Mouse (Mus musculus) gastrocnemius, postnatal 4 days (tissue): Measurements from ENCODE around the gene Xntrpc. TPM values are rescaled to one million over a fixed set of nuclear protein-coding genes. Genes with fewer than 3 reads are reported as not detected.

ENCODE experiments used
- DNase-seq, 2 experiments: peaks; one replicate each; pipeline ENCODE4 v3.0.0; 2021 to 2022; ENCODE audit warnings: low spot score in 2 of 2, mixed read lengths in 2 of 2
- total RNA-seq, 2 experiments: library from RNA; stranded (reverse); gene quantifications; 2 replicates each; pipeline ENCODE4 v1.2.3; 2021

Gene Xntrpc
- total RNA-seq, 2 experiments from 2014 or later, result 1.4 to 2.6 TPM

DNA sequence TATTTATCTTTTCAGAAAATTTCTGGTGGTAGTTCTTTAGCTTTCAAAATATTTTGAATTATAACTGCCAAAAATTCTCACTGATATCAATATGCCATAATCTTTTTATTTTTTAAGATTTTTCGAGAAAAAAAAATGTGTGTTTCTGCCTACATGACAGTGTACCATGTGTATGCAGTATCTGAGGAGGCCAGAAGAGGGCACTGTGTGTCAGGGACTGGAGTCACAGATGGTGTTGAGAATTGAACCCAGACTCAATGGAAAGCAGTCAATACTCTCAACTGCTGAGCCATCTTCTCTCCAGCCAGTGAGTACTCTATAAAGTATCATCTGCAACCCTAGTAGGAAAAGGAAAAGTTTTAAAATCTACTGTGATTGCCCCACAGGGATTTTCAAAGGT is 72.0 kb downstream of the Xntrpc start:
- no peak for DNase-seq

DNA sequence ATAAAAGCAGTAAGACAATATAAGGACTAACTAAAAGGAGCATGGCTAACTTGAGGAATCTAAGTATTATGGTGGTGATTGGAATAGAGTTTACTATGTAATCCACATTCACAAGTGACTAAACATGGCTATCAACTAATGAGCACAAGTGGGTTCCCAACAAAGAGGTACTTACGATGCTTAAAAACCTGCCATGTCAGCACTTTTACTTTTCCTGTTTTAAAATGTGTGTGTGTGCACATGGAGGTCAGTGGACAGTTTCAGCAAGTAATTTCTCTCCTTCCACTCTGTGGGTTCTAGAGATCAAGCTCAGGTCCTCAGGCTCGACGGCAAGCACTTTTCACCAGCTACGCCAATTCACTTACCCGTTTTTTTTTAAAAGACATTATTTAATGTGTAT is 72.4 kb downstream of the Xntrpc start:
- DNase-seq, result no peak

Other genes starting within 250 kb of the Xntrpc start
- under 1 TPM; 0.26 to 0.27 TPM for gene Phox2a, start 247.4 kb upstream of the Xntrpc start, total RNA-seq
- gene Inppl1, start 227.5 kb upstream of the Xntrpc start, total RNA-seq, result 100 to 1,000 TPM in 1 of 2 experiments, 10 to 100 TPM in 1; 95.1 to 101 TPM
- 1 to 10 TPM; 6.4 to 9.1 TPM for gene Folr2, start 208.5 kb upstream of the Xntrpc start, total RNA-seq
- gene Anapc15, start 202.0 kb upstream of the Xntrpc start, total RNA-seq, result 10 to 100 TPM; 21.4 to 24.4 TPM
- 1 to 10 TPM; 1.1 to 1.6 TPM for gene Folr1, start 194.9 kb upstream of the Xntrpc start, total RNA-seq
- 100 to 1,000 TPM; 105 to 106 TPM for gene Lamtor1, start 159.8 kb upstream of the Xntrpc start, total RNA-seq
- under 1 TPM in 1 of 2 experiments, not detected in 1; 0.10 TPM for gene Tomt, start 159.4 kb upstream of the Xntrpc start, total RNA-seq
- gene Lrrc51, start 131.8 kb upstream of the Xntrpc start, total RNA-seq, result 1 to 10 TPM; 2.8 to 3.1 TPM
- gene Numa1, start 131.6 kb upstream of the Xntrpc start, total RNA-seq, result 100 to 1,000 TPM; 115 to 123 TPM
- gene Il18bp, start 47.0 kb upstream of the Xntrpc start, total RNA-seq, result 1 to 10 TPM; 5.0 to 6.2 TPM
- 10 to 100 TPM; 27.4 to 31.3 TPM for gene Rnf121, start 244 bp upstream of the Xntrpc start, total RNA-seq
- 10 to 100 TPM; 14.5 to 18.6 TPM for gene Xndc1, start 202 bp upstream of the Xntrpc start, total RNA-seq
- gene Trpc2, start 17.4 kb downstream of the Xntrpc start, total RNA-seq, result under 1 TPM; 0.29 to 0.93 TPM
- 100 to 1,000 TPM; 223 to 276 TPM for gene Art1, start 36.0 kb downstream of the Xntrpc start, total RNA-seq
- 10 to 100 TPM in 1 of 2 experiments, 1 to 10 TPM in 1; 8.8 to 13.6 TPM for gene Art5, start 43.8 kb downstream of the Xntrpc start, total RNA-seq
- not detected for gene Chrna10, start 51.1 kb downstream of the Xntrpc start, total RNA-seq
- 10 to 100 TPM; 41.2 to 43.6 TPM for gene Nup98, start 144.5 kb downstream of the Xntrpc start, total RNA-seq
- 10 to 100 TPM; 42.7 to 42.8 TPM for gene Pgap2, start 144.5 kb downstream of the Xntrpc start, total RNA-seq
- gene Rhog, start 190.3 kb downstream of the Xntrpc start, total RNA-seq, result 10 to 100 TPM; 42.9 to 43.5 TPM
- 100 to 1,000 TPM; 248 to 260 TPM for gene Stim1, start 202.1 kb downstream of the Xntrpc start, total RNA-seq